Mouse (Mus musculus) megakaryocyte, adult 5-6 weeks (primary cell): ENCODE data around the gene Cfb. TPM values are rescaled to one million over a fixed set of nuclear protein-coding genes. Genes with fewer than 3 reads are reported as not detected.

Source experiments
- ATAC-seq: 2 replicates; pipeline ENCODE4 v1.8.0; 2016; ENCODE audit warnings: mild to moderate bottlenecking, inconsistent platforms; ENCODE audit not compliant: poor library complexity, severe bottlenecking
- total RNA-seq, 2 experiments: library from RNA; stranded (forward) in 1 of 2; stranded (reverse) in 1 of 2; fragments of 153-499, 151-499 nt in 1 of 2; fragments of 221-1000, 200-1000 nt in 1 of 2; gene quantifications; 2 replicates each; pipeline versions ENCODE4 v1.2.3 to v1.2.4; 2015 to 2017

The Cfb gene
- total RNA-seq, 2 experiments from 2014 or later = 2.3 to 3.4 TPM

DNA sequence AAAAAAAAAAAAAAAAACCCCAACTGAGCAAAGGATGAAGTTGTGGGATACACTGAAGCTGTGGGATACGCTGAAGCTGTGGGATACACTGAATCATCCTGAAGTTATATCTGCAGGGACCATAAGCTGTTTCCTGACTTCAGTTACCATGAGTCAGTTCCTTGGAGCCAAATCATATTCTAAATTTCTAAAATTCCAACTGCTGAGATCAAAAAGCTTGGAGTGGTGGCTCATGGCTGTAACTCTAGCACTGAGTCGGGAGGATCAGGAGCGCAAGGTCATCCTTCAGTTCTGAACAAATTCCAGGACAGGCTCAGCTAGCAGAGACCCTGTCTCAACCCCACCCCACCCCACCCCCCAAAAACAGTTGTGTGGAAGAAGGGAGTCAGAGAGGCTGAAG is 23.3 kb upstream of the Cfb start:
- no peak for ATAC-seq

- ATAC-seq = no peak
Observed at GRCm38 (mm10) chr17:34884704-34885103, 22.4 kb upstream of the Cfb start.

DNA sequence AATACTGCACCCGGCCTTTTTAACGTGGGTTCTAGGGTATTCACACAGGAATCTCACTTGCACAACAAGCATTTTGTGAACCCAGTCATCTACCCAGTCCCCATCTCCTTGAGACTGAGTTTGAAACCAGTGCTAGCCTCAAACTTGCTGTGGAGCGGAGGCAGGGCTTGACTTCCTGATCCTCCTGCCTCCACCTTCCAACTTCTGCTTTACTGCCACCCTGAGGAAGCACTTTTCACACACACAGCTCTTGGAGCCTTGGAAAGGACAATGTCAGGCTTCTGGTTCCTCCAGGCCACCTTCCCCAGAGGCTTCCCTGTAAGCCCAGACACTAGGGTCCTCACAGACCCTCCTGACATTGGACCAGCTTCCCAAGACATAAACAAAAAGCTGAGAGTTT is 21.0 kb upstream of the Cfb start:
- peak; percentile 62; the same call in 1 of the 2 replicates for ATAC-seq

DNA sequence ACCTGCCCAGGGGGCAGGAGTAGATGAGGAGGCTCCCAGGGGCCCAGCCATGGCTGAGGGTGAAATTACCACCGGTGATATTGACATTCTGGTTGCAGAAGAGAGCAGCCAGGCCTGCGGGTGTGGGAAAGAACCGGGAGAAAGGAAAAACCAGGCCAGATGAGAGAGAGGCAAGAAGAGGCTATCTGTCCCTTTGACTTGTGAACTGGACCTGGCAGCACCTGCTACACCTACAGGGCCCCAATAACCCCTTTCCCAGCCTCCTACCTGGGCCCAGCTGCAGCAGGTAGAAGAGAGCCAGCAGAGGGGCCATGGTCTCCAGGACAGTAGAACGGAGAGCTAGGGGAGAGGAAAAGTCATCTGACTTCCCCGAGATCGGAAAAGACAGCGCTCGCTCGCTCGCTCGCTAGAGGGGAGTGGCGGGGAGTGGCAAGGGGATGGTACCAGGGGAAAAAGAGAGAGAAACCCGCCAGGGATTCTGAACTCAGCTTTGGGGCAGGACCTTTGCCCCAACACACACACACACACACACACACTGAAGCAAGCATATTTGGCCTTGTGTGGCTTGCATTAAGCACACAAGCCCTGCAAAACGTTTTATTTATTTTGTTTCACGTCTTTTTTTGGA is 19.5 kb upstream of the Cfb start, which contains the start of gene Gm20547:
TSS of gene Gm20547 (minus strand) at position 360 of the 628 bp plus-strand sequence.
- no peak for ATAC-seq

DNA sequence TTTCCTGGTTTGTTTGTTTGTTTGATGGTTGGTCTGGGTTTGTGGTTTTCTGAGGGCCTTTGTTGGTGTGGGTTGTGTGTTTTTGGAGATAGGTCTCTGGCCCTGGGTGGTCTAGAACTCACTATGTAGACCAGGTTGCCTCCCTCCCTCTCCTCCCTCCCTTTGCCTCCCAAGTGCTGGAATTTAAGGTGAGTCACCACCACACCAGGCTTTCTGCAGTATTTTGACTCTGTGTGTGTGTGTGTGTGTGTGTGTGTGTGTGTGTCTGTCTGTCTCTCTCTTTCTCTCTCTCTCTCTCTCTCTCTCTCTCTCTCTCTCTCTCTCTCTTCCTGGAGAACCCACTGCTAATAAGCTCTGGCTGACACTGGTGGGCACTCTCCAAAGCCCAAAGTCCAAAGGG is 18.8 kb upstream of the Cfb start:
- ATAC-seq = no peak

- ATAC-seq = no peak
Observed at GRCm38 (mm10) chr17:34879336-34879879, 17.1 kb upstream of the Cfb start, which contains the start of gene Zbtb12. Zbtb12 (plus strand) TSS chr17:34879483.

GRCm38 (mm10) chr17:34874321-34874720 is 12.0 kb upstream of the Cfb start:
- no peak for ATAC-seq

DNA sequence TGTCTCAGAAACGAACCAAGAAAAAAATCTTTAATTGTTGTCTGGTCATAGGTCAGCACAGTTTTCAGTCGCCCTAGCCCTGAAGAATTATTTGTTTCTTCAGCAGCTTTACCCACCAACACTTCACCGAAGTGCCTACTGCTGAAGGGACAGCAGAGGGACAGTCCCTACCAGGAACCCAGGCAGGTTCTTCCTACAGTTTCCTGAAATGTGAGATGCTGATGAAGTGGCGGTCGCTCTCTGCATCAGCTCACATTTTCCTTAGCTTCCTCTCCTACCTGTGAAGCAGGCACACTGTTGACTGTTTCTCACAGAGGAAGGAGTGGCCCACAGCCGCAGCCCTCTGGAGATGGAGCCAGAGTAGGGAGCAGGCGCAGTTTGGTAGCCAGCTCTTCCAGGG is 3.7 kb upstream of the Cfb start:
- ATAC-seq = no peak

DNA sequence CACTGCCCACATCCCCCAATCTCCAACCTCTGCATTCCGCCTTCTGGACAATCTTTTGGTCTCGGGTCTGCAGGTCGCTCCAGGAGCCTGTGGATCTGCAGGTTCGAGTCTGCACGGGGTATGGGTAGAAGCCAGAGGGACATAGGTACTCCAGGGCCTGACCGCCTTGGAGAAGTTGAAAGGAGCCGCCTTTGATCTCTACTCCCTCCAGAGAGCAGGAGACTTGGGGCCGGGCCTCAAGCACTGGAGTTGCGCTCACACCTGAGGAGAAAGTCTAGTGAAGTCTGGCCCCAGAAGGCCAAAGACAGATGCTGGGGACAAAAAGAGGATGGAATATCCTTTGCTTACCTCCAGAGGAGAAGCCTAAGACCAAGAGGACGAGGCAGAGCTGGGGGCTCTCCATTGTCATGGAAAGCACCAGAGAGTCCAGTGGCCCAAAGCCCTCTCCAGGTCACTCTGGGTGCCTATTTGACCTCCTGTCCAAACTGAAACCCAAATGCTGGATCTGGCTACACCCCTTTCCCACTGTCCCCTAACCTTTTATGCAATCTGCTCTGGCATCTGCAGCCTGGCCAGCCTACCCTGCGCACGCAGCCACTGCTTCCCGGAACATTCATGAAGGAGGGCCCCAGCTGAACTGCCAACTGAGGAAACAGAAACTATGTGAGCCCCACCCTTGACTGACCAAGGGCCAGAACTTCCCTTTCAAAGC is 458 bp downstream of the Cfb start:
- ATAC-seq = no peak

DNA sequence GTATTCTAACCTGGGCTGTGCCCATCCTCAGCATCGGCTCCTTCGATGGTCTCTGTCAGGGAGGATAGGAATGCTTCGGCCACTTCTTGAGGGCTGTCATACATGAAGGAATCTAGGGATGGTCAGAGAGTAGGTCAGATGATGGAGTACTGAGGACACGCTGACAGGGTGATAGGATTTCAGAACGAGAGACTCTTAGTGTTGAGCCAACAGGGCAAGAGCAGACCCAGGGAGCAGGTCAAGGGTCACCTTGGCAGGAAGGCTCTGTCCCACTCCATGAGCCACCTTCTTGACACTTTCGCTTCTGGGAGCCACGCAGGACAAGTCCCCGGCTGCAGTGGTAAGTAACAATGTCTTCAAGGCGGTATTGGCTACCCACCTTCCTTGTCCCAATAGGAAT is 1.8 kb downstream of the Cfb start:
- no peak for ATAC-seq

DNA sequence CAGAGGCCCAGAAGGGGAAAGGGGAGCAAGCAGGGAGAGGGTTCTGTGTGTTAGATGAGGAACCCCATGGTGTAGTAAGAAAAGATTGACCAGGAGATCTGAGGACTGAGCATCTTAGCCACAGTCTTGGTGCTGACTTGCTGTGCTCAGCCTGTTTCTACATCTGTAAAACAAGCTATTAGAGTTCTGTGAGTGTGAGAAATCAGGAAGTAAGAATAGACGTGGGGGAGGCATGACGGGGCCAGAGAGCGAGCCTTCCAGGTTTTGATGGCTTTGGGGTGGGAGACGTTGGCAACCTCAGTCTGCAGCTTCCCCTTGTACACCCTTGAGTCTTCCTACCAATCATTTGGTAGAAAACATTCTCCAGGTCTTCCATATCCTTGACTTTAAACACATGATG is 3.6 kb downstream of the Cfb start:
- no peak for ATAC-seq

DNA sequence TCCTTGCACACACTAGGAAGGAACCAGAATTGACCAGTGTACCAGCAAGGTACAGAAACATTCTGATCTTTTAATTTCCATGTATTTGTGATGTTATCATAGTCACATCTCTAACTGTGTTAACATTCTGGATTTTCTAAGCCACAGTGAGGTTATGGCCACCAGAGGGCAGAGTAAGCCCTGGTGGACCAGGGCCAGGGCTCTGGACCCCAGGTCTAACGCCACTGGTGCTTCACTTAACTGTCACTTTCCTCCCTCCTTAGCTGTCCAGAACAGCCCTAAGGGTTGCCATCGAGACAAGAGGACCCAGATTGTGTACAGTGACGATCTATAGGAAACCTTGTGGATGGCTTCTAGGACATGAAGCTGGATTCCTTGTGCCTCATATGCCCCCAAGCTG is 6.5 kb downstream of the Cfb start:
- peak; percentile 77 for ATAC-seq

- no peak for ATAC-seq
Observed at GRCm38 (mm10) chr17:34854761-34855160, 7.6 kb downstream of the Cfb start.

- no peak for ATAC-seq
Observed at GRCm38 (mm10) chr17:34853511-34853910, 8.8 kb downstream of the Cfb start.

- peak; percentile 20; the same call in 1 of the 2 replicates for ATAC-seq
Observed at GRCm38 (mm10) chr17:34850517-34851125, 11.7 kb downstream of the Cfb start.

DNA sequence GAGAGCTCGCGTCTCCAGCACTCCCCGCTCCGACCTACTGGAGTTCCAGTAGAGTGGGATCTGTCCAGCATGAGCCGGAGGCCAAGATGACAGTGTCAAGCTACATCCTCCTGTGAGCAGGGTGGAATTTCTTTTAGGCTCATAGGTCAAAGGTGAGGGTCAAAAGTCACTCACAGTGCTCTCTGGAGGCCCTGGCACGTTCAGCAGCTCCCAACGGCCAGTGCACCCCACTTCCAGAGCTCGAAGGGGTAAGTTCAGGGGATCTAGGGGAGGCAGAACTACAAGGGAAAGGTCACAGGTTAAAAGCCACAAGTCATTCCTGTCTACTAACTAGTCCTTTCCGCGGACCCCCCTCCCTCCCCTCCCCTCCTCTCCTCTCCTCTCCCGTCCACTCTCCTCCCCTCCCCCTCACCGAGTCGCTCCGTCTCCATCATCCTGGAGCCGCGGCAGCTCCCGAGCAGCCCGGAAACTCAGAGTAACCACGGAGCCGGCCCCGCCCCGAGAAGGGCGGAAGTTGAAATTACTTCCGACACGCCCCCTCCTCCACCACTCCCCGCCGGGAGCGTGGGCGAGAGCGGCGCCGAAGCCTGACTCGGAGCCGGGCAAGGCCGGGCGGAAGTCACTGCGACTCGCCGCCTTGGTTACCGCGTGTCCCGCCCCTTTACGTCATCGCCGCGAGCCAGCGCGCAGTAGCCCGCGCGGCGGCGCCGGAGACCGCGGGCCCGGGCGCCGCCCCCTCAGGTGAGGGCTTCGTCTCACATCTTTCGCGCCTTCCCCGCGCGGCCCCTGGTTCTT is 12.4 kb downstream of the Cfb start, which contains the start of the genes Skiv2l and Nelfe:
TSS of gene Skiv2l (minus strand) at position 489 of the 795 bp plus-strand sequence.
TSS of gene Nelfe (plus strand) at position 670 of the 795 bp plus-strand sequence.
- peak; percentile 100 for ATAC-seq

GRCm38 (mm10) chr17:34847615-34848014 is 14.7 kb downstream of the Cfb start:
- ATAC-seq = no peak

GRCm38 (mm10) chr17:34847192-34847591 is 15.1 kb downstream of the Cfb start:
- ATAC-seq = no peak

DNA sequence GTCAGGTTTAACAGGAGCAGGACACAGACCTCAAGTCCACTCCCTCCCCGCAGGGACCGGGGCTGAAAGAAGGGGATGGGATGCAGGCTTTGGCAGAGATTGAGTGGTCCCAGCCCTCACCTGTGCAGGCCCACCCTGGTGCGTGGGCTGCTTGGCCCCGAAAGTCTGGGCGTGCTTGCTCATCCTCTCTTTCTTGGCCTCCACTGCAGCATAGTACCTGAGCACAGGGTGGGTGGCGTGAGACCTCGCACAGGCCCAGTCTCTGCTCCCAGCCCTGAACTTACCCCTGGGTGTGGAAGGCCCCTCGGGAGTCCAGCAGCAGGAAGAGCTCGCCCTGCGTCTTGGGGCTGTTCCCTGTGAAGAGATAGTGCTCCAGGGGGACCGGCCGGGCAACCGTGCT is 17.4 kb downstream of the Cfb start:
- ATAC-seq = no peak

GRCm38 (mm10) chr17:34840736-34841307 is 21.5 kb downstream of the Cfb start:
- no peak for ATAC-seq
